Mouse (Mus musculus): Measurements from ENCODE around the gene Fam78a. TPM values are rescaled to one million over a fixed set of nuclear protein-coding genes. Genes with fewer than 3 reads are reported as not detected.
A peak's percentile ranks its signal among the peaks of the same experiment; 100 is the strongest.

The Fam78a gene
- total and polyA plus RNA-seq, 2 experiments from 2014 or later, result 0.39 to 1.3 TPM

GRCm38 (mm10) chr2:32089606-32090005 lies 4.9 kb upstream of the Fam78a start:
- Histone ChIP-seq H3K9ac (replicated peaks; ENCODE audit: low read length) (no peak overlapping the region), H3K4me1 (ENCODE audit: insufficient read depth, low read length) (peaks cover 3% of the 10 kb centered on the region; the same call in 1 of the 2 replicates), H3K36me3 (ENCODE audit: insufficient read depth, low read length) (no peaks in the 10 kb centered on the region), H3K9me3 (ENCODE audit: low read length) (no peaks in the 10 kb centered on the region), H3K4me2 (ENCODE audit: low read depth, low read length) (no peak overlapping the region), H3K4me3 (ENCODE audit: low read length) (no peak overlapping the region), H3K27me3 (ENCODE audit: insufficient read depth, low read length) (no peaks in the 10 kb centered on the region), H3K27ac (no peak overlapping the region)
- no peak for ATAC-seq
- TF ChIP-seq CTCF (IDR thresholded peaks at IDR 0.05; ENCODE audit: low read depth), result no peak
- no peak for DNase-seq (ENCODE audit: low spot score)
- 75% methylated on average over 3 of the region's 3 CpGs for WGBS

GRCm38 (mm10) chr2:32088372-32088981 lies 3.8 kb upstream of the Fam78a start:
- Histone ChIP-seq H3K4me1 (ENCODE audit: insufficient read depth, low read length) (peaks cover 11% of the 10 kb centered on the region; the same call in 1 of the 2 replicates), H3K36me3 (ENCODE audit: insufficient read depth, low read length) (no peaks in the 10 kb centered on the region), H3K27me3 (ENCODE audit: insufficient read depth, low read length) (no peaks in the 10 kb centered on the region), H3K4me2 (ENCODE audit: low read depth, low read length) (peak overlapping the region; percentile 56), H3K27ac (no peak overlapping the region), H3K4me3 (ENCODE audit: low read length) (peak overlapping the region; percentile 18), H3K9ac (replicated peaks; ENCODE audit: low read length) (peak overlapping the region; percentile 38), H3K9me3 (ENCODE audit: low read length) (no peaks in the 10 kb centered on the region)
- 6% methylated on average over 35 of the region's 35 CpGs for WGBS
- ATAC-seq, result 0 out of 2 replicates have a peak, but pooled peaks have one; percentile 22
- no peak for TF ChIP-seq CTCF (IDR thresholded peaks at IDR 0.05; ENCODE audit: low read depth)
- DNase-seq (ENCODE audit: low spot score), result peak; percentile 34

- ATAC-seq (no peak), DNase-seq (ENCODE audit: low spot score) (no peak)
- 0 out of 2 replicates have a peak, but pooled peaks cover 4% of the 10 kb centered on the region for H3K27me3 ChIP-seq (ENCODE audit: insufficient read depth, low read length)
- 44% methylated on average over 4 of the region's 4 CpGs for WGBS
- peaks cover 12% of the 10 kb centered on the region; the same call in 1 of the 2 replicates for H3K4me1 ChIP-seq (ENCODE audit: insufficient read depth, low read length)
- no peak overlapping the region for H3K9ac ChIP-seq (replicated peaks; ENCODE audit: low read length)
- H3K9me3 ChIP-seq (ENCODE audit: low read length), result no peaks in the 10 kb centered on the region
- H3K36me3 ChIP-seq (ENCODE audit: insufficient read depth, low read length), result no peaks in the 10 kb centered on the region
- H3K4me3 ChIP-seq (ENCODE audit: low read length), result no peak overlapping the region
- no peak overlapping the region for H3K4me2 ChIP-seq (ENCODE audit: low read depth, low read length)
- TF ChIP-seq CTCF (IDR thresholded peaks at IDR 0.05; ENCODE audit: low read depth), result no peak
- H3K27ac ChIP-seq, result no peak overlapping the region
These were observed 2.9 kb upstream of the Fam78a start for GRCm38 (mm10) chr2:32087606-32088005.

GRCm38 (mm10) chr2:32085231-32085630 lies 574 bp upstream of the Fam78a start:
- 87% methylated on average over 2 of the region's 2 CpGs for WGBS
- no peaks in the 10 kb centered on the region for H3K9me3 ChIP-seq (ENCODE audit: low read length)
- TF ChIP-seq CTCF (IDR thresholded peaks at IDR 0.05; ENCODE audit: low read depth), result no peak

GRCm38 (mm10) chr2:32084872-32085199 lies 179 bp upstream of the Fam78a start:
- Histone ChIP-seq H3K36me3 (ENCODE audit: insufficient read depth, low read length) (no peaks in the 10 kb centered on the region), H3K27ac (no peak overlapping the region), H3K4me2 (ENCODE audit: low read depth, low read length) (peak overlapping the region; percentile 100), H3K27me3 (ENCODE audit: insufficient read depth, low read length) (peaks cover 17% of the 10 kb centered on the region; the same call in 1 of the 2 replicates), H3K4me3 (ENCODE audit: low read length) (peak overlapping the region; percentile 66), H3K9me3 (ENCODE audit: low read length) (no peaks in the 10 kb centered on the region), H3K4me1 (ENCODE audit: insufficient read depth, low read length) (peaks cover 15% of the 10 kb centered on the region; the same call in 1 of the 2 replicates), H3K9ac (replicated peaks; ENCODE audit: low read length) (no peak overlapping the region)
- WGBS, result 22% methylated on average over 2 of the region's 2 CpGs
- no peak for ATAC-seq
- no peak for TF ChIP-seq CTCF (IDR thresholded peaks at IDR 0.05; ENCODE audit: low read depth)
- DNase-seq (ENCODE audit: low spot score), result no peak

More at GRCm38 (mm10) chr2:32085231-32085630, 574 bp upstream of the Fam78a start:
- Histone ChIP-seq H3K4me3 (ENCODE audit: low read length) (no peak overlapping the region), H3K4me1 (ENCODE audit: insufficient read depth, low read length) (peaks cover 15% of the 10 kb centered on the region; the same call in 1 of the 2 replicates), H3K27me3 (ENCODE audit: insufficient read depth, low read length) (peaks cover 17% of the 10 kb centered on the region; the same call in 1 of the 2 replicates), H3K4me2 (ENCODE audit: low read depth, low read length) (no peak overlapping the region), H3K27ac (no peak overlapping the region), H3K9ac (replicated peaks; ENCODE audit: low read length) (no peak overlapping the region), H3K36me3 (ENCODE audit: insufficient read depth, low read length) (no peaks in the 10 kb centered on the region)
- no peak for DNase-seq (ENCODE audit: low spot score)
- ATAC-seq, result no peak

GRCm38 (mm10) chr2:32083159-32084011 lies 1.3 kb downstream of the Fam78a start:
- ATAC-seq (0 out of 2 replicates have a peak, but pooled peaks have one; percentile 22), DNase-seq (ENCODE audit: low spot score) (no peak)
- Histone ChIP-seq H3K4me2 (ENCODE audit: low read depth, low read length) (peak overlapping the region; percentile 100), H3K4me3 (ENCODE audit: low read length) (peak overlapping the region; percentile 66), H3K36me3 (ENCODE audit: insufficient read depth, low read length) (no peaks in the 10 kb centered on the region), H3K9ac (replicated peaks; ENCODE audit: low read length) (peak overlapping the region; percentile 49), H3K27ac (no peak overlapping the region), H3K27me3 (ENCODE audit: insufficient read depth, low read length) (peaks cover 17% of the 10 kb centered on the region; the same call in 1 of the 2 replicates), H3K4me1 (ENCODE audit: insufficient read depth, low read length) (peaks cover 13% of the 10 kb centered on the region; the same call in 1 of the 2 replicates), H3K9me3 (ENCODE audit: low read length) (no peaks in the 10 kb centered on the region)
- no peak for TF ChIP-seq CTCF (IDR thresholded peaks at IDR 0.05; ENCODE audit: low read depth)
- WGBS, result under 1% methylated on average over 90 of the region's 91 CpGs
